Mouse (Mus musculus) layer of hippocampus, adult 18-20 months (tissue): ENCODE results near the gene Tpte. TPM values are rescaled to one million over a fixed set of nuclear protein-coding genes. Genes with fewer than 3 reads are reported as not detected.

Experiments used
- DNase-seq, 2 experiments: peaks; one replicate each; pipeline ENCODE4 v3.0.0; 2022; ENCODE audit warnings: low spot score in 2 of 2
- total RNA-seq, 2 experiments: library from RNA; stranded (reverse); gene quantifications; 2 replicates each; pipeline ENCODE4 v1.2.3; 2021

Gene Tpte
- total RNA-seq, 2 experiments from 2014 or later = not detected

DNA sequence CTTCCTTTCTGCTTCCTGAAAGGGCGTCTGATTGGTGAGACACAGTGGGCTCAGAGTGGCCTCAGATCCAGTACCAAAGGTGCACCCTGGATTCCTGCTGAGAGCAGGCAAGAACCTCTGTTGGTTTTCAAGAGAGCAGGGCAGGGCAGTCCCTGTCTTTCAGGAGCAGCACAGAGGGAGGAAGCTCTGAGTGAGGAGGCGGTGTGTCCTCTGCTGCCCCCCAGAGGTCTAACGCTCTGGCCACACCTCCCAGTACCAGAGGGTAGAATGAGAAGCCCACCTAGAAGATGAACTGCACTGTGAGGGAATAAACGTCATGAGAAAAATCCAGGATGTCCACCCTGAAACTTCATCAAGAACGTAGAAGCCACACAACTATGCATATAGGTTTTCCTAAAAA, 93.7 kb downstream of the Tpte start:
- peak in 1 of 2 experiments; percentile 13 for DNase-seq

DNA sequence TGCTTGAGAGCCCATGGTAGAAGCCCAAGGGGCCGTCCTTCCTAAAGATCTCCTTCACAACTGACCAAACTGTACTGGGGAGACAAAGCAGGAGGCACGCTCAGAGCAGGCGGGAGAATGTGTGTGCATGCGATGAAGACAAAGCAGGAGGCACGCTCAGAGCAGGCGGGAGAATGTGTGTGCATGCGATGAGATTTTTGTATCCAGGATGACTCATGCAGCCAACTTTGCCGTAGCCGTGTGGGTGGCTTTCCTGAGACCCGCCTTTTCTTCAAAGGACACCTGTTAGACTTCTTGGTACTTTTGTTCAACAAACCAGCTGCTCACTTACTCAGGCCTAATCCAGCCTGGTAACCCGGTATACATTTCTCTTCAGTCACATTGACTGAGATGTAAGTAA, 97.7 kb downstream of the Tpte start:
- DNase-seq = peak in 1 of 2 experiments; percentile 6

DNA sequence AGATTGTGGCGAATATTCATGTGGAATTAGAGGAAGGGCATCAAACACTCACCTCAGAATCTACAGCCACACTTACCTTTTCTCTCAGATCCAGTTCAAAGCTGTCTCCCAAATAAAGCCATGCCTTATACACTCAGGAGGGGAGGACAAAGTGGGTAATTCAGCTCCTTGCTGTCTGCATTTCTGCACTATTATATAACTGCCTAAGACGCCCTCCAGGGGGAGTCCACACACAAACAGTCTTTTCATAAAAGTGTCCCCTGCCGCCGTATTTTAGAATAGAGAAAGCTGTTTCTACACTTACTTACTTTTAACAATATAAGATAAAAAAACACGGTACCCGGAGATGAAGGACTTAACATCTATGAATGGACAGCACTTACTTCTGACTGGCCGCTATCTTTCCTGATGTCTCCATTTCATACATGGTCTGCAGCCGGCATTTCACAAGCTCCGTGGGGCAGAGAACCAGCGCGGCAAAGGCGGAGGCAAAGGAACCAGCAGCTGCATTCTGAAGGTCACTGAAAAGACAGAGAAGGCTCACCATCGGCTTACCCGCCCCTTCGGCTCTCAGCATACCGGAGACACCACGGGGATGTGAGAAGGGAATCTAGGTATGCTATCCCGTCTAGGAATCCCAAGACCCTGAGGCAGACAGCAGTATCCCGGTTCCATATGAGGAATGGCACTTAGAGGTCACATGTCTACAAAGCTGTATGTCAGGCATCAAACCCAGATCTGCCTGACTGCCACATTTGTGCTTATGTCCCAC, 99.8 kb downstream of the Tpte start:
- no peak for DNase-seq

DNA sequence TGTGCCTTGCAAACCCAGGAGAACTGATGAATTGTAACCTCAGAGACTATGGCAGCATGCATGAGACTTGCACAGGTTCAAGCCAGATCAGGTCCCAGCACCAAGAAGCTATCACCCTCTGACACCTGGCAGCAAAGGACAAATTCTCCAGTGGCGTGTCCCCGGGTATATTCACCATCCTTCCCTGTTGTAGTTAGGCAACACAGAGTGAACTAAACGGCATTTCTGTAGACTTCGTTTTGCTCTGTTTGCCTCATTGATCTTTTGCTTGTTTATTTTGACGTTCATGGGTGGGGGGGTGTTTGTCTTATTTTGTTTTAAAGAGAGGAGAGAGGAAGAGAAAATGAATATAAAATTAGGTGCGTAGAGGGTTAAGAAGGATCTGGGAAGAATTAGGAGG, 101.9 kb downstream of the Tpte start:
- no peak for DNase-seq

DNA sequence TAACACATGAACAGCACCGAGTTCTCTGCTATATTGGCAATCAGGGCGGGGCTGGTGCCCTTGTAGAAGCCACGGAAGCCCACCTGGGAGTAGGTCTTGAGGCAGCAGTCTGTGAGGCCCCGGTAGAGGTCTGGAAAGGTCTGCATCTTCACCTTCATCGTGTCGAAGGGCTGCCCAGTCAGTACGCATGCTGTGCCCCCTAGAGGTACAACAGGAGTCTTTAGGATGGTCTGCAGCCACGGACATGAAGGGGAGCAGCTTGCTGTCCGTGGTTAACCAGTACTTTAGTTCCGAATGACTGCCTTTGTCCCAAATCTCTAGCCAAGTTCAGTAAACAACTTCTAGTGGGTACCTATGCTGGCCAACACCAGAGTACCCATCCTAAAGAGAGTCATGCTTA, 106.6 kb downstream of the Tpte start:
- no peak for DNase-seq

DNA sequence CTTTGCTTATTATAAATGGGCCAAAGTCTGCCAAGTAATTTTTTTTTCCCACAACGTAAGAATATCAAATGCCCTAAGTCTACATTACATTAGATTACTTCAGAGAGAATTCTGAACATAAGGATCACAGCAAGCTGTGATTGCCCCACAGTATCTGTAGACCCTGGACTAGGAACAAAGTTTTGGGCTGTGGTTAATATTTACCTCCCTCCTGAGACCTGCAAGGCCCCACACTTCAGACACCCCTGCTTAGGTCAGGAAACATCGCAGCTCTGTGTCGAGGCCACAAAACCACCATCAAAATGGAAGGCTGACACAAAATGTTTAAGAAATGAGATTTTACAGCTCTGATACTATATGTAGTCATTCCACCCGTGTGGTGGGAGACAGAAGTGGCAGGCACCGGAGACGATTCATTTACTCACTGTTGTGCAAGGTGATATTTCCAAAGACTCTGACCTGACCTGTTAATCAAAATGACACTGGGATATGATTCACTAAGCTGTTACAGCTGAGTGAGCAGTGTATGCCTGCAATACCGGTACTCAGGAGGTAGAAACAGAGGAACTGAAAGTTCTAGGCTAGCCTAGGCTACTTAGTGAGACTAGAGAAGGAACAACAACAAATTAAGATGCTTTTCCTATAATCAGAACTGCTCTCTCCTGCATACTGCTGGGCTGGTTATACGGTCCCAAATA, 107.7 kb downstream of the Tpte start:
- no peak for DNase-seq

DNA sequence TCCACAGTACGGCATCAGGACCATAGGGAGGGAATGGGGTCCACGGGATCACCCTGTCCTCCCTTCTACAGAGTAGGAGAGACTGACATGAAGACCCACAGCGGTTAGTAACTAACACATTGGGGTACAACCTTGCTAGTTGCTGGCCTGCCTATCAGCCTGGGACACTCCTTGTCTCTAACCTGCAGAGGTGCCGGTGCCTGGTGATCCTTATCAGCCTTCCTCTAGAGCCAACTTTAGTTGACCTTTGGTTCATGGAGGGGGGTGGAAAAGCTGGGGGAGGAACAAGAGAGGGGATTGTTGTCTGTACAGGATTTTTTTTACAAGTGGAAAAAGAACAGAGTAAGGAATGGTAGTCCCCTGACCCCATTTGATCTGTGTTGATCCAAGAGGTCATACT, 111.2 kb downstream of the Tpte start:
- no peak for DNase-seq

DNA sequence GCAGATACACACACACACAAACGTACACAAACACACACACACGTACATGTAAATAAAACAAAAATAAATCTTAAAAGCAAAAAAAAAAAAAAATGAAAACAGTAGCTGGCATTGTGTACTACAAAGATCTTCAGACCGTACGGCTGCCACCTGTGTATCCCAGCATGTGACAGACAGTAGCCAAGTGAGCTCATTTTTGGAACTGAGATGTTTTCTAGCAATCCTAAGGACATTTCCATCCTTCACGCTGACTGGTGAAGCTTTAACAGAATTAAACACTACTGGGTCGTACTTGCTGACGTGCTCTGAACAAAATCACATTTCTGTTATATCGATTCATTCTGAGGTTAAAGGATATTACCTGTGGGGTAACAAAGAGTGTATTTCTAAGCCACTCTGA, 112.0 kb downstream of the Tpte start:
- DNase-seq = no peak

DNA sequence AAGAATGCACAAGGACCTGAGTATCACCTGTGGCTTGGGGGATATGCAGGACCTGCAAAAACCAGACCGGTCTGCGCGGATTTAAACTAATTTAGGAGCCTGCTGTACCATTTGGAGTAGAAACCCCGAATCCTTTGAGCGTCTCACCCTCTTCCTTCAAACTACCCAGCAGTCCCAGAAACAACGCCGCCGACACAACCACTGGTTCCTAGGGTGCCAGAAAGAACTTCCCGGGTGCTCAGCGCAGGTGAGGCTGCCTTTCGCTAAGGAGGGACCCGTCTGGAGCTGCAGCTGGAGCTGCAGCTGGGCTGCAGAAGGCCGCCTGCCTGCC, 114.5 kb downstream of the Tpte start:
- no peak for DNase-seq

DNA sequence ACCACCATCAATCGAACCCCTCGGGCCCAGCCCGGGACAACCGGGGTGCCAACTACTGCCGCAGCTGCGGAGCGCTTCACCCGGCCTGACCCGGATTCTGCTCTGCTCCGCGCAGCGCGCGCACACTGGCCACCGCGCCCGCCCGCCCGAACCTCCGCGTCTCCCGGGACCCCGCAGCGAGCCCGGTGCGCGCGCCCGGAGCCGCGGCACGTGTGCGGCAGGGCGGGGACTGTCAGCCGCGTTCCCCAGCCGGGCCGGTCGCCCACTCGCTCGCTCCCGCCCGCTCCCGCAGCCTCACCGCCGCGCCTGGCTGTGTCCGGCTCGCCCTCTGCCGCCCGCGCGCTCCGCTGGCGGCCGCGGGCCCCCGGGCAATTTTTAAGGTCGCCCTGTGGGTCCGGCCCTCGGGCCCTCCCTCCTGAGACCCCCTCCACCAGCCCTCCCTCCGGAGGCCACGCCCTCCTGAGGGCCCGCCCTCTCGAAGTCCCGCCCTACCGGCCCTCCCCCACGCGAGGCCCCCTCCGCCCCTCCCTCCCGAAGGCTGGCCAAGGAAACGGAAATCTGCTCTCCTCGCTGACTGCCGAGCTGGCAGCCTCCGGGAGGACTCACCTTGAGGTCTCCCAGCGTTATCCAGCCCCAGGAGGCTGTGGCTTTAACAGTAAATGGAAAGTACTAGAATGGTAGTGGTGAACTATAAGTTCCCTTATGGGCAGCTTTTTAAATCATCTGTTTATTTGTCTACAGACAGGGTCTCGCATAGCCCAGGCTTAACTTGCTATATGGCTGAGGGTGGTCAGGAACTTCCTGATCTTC, 115.1 kb downstream of the Tpte start, which contains the start of gene Slc25a15:
TSS of gene Slc25a15 (minus strand) at position 456 of the 810 bp plus-strand sequence.
- peak; percentile 77 to 87 for DNase-seq

DNA sequence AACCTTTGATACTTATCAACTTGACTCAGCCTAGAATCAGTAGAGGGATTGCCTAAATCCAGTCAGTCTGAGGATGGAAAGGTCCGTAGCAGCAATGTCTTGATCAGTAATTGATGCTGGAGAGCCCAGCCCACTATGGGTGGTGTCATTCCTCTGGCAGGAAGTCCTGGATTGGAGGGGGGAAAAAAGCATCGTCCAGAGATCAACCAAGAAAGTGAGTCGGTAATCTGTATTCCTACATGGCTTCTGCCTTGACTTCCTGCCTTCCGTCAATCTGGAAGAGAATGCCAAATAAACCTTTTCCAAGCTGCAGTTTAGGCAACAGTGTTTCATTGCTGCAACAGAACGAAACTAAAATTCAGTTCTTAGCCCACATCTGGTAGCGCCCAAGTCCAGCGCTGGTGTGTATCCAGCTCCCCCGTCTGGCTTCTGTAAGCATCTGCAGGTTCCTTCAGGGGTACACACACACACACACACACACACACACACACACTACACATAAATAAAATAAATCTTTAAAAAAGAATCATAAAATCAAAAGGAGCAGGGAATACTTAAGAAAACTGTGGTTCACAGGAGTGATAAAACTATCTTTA, 116.1 kb downstream of the Tpte start:
- DNase-seq = no peak

DNA sequence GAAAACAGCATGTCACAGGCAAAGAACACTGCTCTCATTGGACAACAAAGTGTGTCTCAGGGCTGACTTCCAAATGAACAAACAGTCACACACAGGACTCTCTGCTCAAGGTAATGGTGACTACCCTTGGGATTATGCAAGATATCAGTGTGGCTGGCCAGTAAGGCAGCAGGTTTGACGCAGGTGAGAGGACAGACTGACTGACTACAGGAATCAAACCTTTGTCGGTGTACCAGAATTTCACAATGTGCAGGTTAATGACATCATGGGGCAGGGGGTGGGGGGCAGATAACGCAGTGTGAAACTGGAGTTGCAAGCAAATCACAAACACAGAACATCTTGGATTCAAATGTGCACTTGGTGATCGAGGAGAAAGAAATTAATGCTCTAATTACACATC, 117.4 kb downstream of the Tpte start:
- DNase-seq = no peak

DNA sequence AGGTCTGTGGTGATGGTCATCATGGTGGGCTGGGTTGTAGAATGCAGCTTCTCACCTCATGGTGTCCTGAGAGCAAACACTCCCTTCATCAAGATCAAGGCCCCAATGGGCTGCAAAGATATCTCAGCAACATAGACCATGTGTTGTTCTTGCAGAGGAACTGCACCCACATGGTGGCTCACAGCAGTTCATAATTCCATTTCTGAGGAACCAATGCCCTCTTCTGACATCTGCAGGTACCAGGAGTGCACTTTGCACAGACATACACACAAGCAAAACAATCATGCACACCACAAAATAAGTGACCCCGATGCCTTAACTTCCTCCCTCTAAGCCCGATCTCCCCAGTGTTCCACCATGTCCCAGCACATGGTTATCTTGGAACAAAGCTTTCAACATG, 120.0 kb downstream of the Tpte start:
- DNase-seq = no peak

DNA sequence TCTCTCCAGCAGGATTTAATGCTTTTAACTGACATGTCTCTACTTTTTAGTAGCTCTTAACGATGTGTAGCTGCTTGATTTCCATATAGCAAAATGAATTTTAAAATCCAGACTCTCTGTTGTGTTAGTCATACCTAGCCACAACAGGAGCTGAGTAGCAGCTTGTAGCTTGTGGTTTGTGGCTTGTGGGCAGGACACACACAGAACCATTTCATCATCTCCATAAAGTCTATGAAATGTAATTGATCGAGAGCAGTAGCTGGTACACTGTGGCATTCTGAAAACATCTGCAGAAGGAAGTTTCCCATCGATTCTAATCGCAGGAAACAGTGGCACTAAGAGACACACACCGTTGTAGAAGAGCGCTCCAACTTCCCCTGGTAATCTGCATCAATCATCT, 122.5 kb downstream of the Tpte start:
- no peak for DNase-seq

DNA sequence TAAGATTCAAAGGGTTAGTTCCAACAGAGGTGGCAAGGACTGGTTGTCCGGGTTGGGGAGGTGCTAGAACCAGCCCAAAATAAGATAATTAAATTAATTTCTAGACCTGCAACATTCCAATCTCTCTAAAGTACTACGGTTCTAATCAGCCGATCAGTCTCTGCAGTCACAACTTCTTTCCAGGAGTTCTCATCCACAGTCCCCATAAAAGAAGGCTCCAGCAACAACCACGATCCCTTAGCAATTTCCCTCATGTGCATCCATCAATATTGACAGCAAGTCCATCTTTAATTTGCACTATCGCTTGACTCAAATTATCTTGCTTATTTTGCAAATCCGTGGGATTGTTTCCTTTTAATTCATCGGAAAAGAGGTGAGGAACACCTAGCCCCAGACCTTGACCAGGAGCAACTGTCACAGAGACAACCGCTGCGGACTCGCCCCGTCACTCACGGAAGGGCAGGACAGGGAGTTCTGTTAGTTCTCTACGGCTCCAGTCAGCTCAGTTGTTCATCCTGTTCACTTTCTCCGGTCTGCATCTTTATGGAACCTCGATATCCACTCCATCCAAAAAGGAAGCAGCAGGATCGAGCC, 127.5 kb downstream of the Tpte start:
- DNase-seq = no peak

DNA sequence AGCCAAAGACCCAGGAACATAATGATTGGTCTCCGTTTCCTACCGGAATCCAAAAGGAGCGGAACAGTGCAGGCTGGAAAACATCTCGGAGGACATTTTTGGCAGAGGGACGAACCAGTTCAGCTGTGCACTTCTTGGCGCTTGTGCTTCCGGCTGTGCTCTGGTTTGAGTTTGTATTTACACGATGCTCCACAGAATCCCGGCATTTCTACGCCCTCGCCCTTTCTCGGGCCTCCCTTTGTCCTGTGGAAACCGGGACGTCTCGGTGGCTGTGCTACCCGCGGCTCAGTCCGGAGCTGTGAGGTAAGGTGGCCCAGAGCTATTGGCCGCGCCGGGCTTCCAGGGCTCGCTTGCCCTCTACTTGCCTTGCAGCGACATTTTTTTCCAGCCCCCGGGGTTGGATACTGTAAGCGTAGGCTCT, 128.1 kb downstream of the Tpte start, which contains the start of gene Mrps31:
TSS of gene Mrps31 (plus strand) at position 80 of the 421 bp plus-strand sequence.
- peak; percentile 85 to 92 for DNase-seq

DNA sequence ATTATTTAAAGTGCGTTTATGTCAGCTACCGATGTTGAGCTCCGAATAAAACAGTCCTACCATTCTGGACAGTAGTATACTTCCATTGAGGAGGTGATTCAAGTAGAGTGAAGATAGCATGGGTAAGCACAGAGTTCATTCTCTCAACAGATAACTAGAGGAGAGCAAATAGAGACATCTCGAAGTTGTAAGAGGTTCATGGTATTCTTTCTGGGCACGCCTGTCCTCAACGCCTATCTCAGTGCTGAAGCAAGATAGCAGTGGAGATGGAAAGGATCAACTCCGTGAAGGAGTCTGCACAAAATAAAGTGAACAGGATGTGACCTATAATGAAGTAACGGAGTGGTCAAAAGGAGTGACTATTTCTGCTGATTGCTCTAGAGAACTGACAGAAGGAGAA, 128.7 kb downstream of the Tpte start:
- no peak for DNase-seq
